Mouse (Mus musculus): ENCODE measurements around the gene Cryaa. TPM values are rescaled to one million over a fixed set of nuclear protein-coding genes. Genes with fewer than 3 reads are reported as not detected.

Cryaa gene
- total RNA-seq, 2 experiments from 2014 or later = 0.40 TPM; not detected in 1

DNA sequence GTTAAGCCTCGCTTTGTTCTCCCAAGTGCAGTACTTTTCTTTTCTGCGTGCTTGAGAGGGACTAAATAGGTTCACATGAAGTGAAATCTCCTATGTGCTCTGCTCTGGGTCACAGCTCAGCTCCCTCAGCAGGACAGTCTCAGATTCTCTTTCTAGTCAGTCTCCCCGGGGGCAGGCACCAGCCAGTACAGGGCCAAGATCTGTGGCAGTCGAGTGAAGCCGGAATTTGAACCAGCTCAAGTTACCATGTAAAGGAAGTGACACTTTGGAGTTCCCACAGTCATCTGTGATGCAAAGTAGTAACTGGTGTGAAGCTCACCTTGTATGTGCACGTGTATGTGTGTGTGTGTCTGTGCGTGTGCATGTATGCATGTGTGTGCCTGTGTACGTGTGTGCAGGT lies 32.8 kb downstream of the Cryaa start:
- DNase-seq = no peak

DNA sequence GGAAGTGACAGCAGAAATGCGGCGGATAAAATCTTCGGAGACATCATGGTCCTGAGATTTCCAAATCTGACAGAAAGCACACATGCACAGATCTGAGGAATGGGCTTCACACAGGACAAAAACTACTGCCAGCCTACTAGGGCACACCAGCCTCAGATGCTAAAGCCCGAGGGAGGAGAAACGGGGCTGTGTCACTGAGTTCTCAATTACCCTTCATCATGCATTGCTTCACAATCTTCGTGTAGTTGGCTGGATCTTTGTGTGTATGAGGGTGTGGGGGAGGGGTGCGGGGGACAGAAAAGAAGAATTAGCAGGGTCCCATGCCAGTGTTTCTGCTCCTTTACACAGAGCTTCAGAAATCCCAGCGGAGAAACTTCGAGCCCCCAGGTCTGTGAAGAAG lies 36.1 kb downstream of the Cryaa start:
- DNase-seq = no peak

DNA sequence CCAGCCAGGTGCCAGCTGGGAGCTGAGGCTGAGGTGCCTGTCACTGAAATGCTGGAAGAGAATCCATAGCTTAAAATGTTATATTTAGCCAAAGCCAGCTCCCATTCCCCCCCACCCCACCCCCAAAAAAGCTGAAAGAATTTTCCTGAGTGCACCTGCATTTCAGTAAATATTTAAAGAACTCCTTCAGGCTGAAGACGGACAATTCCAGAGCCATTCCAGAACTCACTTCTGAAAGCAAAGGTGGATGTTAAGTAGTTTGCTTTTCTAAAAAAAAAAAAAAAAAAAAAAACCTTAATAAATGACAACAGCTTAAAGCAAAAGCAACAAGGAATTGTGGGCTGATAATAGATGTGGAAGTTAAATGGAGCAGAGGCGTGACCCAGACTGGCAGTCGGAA lies 36.5 kb downstream of the Cryaa start:
- no peak for DNase-seq

DNA sequence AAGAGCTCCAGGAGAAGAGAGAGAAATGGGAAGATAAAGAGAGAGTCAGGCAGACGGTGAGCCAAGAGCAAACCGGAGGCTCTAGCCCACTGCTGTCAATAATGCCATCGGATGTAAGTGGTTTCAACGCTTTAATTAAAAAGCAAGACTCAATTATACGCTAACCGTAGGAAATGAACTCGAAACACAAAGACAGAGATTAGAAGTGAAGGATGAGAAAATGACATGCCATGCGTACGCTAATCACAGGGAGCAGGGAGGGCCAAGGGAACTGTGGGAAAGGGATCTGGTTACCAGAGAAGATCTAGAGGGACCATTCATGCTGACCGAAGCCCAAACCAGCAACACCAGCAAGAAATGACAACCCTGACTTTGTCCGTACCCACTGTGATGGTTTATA lies 37.4 kb downstream of the Cryaa start:
- DNase-seq = no peak

DNA sequence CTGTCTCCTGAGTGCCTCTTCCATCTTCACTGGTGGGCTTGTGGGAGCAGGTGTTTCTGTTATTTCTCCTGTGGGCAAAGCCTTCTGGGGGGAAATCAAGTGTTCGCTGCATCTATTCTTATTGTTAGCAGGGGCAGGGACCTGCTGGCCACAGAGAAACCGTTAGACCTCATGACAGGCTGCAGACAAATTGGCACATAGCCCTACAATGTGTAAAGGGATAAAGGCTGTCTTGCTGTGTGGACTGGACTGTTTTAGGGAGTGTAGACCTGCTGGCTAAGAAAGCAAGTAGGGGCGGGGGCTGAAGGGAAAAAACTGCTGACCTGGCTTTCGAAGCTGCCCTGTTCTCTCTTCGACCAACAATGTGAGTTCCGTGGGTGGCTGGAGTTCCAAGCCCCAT lies 44.0 kb downstream of the Cryaa start:
- no peak for DNase-seq

DNA sequence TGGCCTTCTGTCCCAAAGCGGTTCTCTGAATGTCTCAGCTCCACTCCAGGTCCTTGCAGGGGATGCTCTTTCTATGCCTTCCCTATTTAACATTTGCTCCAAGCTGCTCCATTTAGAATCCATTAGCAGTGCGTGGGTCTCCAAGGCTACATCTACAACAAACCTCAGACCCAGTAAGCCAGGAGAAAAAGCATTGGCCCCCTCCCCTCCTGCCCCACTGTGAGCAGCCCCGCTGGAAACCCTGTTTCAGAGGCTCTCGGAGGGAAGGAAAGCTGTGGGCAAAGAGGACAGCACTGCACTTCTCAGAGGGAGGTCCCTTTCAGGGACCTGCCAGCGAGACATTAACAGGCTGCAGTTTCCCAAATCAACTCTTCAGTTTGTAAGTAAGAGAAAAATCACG lies 47.8 kb downstream of the Cryaa start:
- DNase-seq = no peak

DNA sequence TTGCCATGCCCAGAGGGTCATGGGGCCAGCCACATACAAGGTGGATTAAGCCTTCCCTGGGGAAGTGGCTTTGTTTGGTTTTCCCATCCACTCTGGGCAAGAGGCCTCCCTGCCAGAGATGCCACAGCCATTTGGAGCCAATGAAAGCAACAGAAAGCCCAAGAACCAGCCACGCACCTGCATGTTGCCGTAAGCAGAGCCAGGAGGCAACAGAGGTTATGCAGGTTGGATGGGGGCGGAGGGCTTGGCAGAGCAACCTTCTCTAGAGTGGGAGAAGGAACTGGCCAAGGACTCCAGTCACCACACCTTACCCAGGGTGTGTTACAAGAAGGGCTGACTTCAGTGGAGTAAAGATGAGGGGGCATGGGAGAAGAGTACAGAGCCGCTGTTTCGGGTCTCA lies 48.6 kb downstream of the Cryaa start:
- DNase-seq = no peak

DNA sequence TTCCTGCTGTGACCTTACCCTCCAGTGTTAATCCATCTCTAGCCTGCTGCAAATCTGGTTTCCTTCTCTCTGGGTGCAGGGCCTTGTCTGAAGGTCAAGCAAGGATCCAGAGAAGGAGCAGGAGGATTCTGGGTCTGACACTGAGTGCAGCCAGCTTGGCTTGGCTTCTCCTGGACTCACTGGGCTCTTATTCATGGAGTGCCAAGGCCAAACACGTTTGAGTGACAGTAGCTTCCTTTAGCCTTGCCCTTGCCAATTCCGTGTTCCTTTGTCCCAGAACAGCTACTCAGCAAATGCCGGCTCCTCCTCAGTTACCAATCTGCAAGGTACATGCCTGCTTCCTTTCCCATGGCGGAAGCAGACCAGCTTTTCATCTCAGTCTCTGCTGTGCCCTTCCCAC lies 49.6 kb downstream of the Cryaa start:
- DNase-seq = no peak

DNA sequence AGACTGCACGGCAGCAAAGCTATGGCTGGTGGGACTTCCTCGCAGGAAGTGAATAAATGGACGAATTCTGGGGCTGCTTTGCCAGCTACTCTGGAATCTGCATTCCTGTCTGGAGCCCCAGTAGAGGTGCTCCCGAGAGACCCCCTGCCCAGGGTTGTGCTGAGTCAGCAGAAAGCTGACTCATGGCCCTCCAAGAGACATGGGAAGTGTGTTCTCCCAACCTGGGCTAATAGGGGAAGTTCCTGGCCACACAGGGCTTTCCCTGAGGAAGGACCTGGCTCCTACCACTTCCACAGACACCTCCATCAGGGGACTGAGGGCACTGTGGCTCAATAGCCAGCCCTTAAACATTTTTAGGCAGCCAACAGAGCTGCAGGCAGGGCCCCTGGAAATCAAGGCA lies 50.4 kb downstream of the Cryaa start:
- DNase-seq = no peak

DNA sequence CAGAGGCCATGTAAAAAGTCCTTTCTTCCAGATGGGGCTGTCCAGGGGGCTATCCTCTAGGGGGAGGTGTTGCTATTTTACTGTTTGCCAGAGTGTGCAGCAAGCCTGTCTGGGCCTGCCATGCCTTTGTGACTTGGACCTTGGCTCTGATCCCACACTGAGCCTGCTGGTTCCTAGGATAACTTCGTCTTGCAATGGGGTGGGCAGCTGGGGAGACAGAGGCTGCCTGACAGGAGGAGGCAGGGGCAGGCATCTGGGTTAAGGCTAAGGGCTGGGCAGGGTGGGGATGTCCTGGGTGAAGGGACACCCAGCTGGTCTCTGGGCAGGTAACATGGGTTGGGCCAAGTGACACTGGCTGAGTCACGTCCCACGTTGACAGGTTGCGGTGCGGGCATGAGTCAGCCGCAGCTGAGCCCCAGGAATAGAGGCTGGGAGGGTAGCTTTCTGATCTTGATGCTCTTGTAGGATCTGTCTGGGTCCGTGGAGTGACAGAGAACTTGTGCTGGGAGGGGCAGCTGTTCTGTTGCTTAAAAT lies 51.4 kb downstream of the Cryaa start:
- no peak for DNase-seq

DNA sequence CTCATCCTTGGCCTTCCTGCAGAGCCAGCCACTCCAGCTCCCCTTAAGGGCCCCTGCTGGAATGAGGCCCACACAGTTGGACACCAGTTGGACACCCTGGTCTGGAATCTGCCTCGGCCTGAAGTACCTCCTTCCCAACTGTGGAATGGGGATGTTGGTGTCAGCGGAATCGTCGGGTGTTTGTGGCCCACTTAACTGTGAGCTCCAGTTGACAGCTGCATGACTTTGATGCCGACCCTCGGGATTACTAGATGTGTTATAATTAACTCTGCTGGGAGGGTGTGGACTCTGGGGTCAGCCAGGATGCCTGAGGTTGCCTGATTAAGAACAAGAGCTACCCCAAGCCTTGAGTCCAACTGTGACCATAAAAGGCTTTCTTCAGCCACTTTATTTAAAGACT lies 53.4 kb downstream of the Cryaa start:
- no peak for DNase-seq

Other genes with a start within 250 kb of the Cryaa start
- 10 to 100 TPM; 19.5 to 22.6 TPM for gene Wdr4, start 157.8 kb upstream of the Cryaa start, total RNA-seq (2021)
- gene Ndufv3, start 157.7 kb upstream of the Cryaa start, total RNA-seq (2021) = 100 to 1,000 TPM; 267 to 275 TPM
- gene Pknox1, start 113.1 kb upstream of the Cryaa start, total RNA-seq (2021) = 10 to 100 TPM; 14.6 to 17.2 TPM
- gene Cbs, start 40.6 kb upstream of the Cryaa start, total RNA-seq (2021) = 10 to 100 TPM; 61.0 to 66.6 TPM
- 100 to 1,000 TPM; 127 to 134 TPM for gene U2af1, start 18.9 kb upstream of the Cryaa start, total RNA-seq (2021)
- 10 to 100 TPM; 16.9 to 18.0 TPM for gene Sik1, start 178.0 kb downstream of the Cryaa start, total RNA-seq (2021)

Data from layer of hippocampus, postnatal 36 days (tissue).